Mouse (Mus musculus): Measurements from ENCODE around the gene Mpdu1.

- no peak for TF ChIP-seq EP300 (IDR thresholded peaks at IDR 0.05; ENCODE audit: low read depth in 1 of 2, low read length in 2 of 2)
- TF ChIP-seq GABPA (IDR thresholded peaks at IDR 0.05; ENCODE audit: low read depth, low read length), result no peak
- no peak for TF ChIP-seq MXI1 (IDR thresholded peaks at IDR 0.05; ENCODE audit: low read depth, low read length)
- TF ChIP-seq SIN3A (IDR thresholded peaks at IDR 0.05; ENCODE audit: low read length), result no peak
- no peak for TF ChIP-seq CTCF (IDR thresholded peaks at IDR 0.05 in 2 of 3, conservative IDR thresholded peaks at IDR 0.05 in 1 of 3; ENCODE audit: control insufficient read depth in 1 of 3, insufficient read depth in 1 of 3, low read depth in 2 of 3, low read length in 3 of 3, poor library complexity in 1 of 3, severe bottlenecking in 1 of 3)
- no peak for TF ChIP-seq USF1 (IDR thresholded peaks at IDR 0.05; ENCODE audit: low read depth, low read length)
- TF ChIP-seq MAZ (IDR thresholded peaks at IDR 0.05; ENCODE audit: low read depth, low read length), result no peak
- TF ChIP-seq TCF12 (IDR thresholded peaks at IDR 0.05; ENCODE audit: low read depth, low read length), result no peak
- TF ChIP-seq UBTF (IDR thresholded peaks at IDR 0.05; ENCODE audit: borderline replicate concordance, insufficient read depth, low read depth, low read length), result no peak
Observed at GRCm38 (mm10) chr11:69683576-69683975, 21.1 kb upstream of the Mpdu1 start.

Measured in MEL (cell line).